Mouse (Mus musculus) liver (tissue): ENCODE results near the gene Olfr822.
"Not testable (repeated sequence)": the region's sequence is repeated elsewhere in the genome, so short reads cannot be mapped to it uniquely, and the experiment has no call there.

Experiments used
- DNase-seq: peaks from one replicate; pipeline ENCODE4 v3.0.0-alpha.2; 2020; ENCODE audit warnings: mixed read lengths

The Olfr822 gene

DNA sequence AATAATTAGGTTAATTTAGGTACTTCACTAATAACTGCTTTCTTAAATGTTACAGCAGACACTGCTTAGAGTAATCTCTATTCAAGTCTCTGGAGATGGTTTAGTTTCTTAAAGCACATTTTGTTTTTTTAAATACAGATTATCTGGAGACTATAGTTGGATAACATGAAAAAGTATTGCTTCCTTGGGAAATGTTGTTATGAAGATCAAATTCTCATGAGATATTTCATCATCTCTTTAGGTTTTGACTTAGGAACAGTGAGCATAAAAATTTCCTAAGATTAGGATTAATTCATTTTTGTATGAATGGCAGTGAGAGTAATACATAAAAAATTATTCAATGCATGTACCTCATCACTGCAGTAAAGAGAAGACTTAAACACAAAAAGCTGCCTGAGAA lies at the start of gene Olfr822:
TSS of gene Olfr822 (plus strand) at position 301 of the 400 bp plus-strand sequence.
- no peak for DNase-seq

DNA sequence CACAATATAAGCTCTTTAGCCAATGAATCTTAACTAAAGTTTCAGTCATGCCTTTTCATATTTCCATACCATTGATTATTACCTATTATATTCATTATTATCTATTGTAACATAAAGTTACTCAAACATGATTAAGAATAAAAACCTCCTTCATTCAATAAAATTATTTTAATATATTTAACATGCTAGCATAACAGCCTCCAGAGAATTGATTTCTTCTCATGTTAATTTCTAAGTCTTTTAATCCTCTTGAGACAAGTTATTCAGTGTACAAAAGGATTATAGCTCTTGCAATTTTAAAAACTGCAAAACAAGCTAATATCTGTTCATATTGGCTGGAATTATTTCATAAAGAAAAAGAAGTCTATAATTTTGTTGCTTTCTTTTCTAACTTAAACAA lies 41.0 kb upstream of the Olfr822 start, which contains the start of gene Olfr821:
TSS of gene Olfr821 (plus strand) at position 301 of the 400 bp plus-strand sequence.
- DNase-seq = no peak

DNA sequence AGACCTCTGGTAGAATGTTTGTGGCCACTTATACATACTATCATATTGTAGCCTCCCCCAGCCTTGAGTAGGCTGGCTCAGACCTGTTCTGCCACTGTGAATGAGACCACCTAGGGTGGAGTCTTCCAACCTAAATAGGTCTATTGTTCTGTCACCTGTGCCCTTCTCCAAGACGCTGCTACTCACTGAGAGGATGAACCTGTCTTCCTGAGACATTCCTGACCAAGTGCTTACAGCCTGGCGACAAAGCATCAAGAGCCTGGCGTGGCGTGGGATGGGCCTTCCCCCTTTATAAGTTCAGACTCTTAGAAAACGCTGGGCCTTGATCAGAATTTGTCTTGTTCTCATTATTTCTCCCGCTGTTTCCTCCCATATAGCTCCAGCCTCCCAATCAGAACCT lies 33.9 kb upstream of the Olfr822 start:
- DNase-seq = no peak

DNA sequence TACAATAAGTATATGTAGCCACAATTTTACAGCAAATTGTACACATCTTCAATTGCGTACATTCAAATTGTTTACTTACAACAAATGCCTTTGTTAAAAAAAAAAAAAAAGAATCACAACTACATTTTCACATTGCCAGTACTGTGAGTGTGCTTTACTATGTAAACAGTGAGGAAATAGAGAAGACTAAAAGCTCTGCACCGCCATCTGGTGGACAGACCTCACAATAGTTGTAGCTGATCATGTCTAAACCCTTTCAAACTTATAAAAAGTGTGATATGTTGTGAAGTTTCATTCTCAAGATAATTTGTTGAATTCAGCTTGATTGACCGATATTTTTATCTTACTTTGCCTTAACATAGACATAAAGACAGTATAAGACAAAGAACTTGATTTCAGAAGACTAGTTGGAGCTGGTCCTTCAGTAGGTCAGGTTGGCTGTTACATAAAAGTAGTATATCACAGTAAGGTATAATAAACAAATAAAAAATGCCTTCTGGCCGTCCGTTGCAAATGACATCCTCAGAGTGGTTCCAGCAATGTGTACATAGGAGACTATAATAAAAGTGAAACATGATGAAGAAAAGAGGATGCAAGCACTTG lies 21.9 kb downstream of the Olfr822 start:
- peak; percentile 35 for DNase-seq

DNA sequence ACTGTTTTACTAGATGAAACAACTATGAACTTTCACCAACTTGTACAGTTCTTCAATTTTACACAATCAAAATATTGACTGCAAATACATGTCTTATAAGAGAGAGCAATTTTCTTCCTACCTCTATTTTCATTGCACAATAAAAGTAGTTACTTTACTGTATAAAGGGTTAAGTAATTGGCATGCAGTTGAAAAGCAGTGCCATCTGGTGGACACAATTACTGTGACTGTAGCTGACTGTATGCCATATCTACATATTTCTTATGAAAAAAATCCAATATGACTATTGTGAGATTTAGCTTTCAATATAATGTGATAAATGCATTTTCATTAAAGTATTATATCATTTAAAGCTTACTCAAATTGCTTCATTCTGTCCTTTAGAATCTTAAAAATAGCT lies 25.1 kb downstream of the Olfr822 start:
- DNase-seq = no peak

DNA sequence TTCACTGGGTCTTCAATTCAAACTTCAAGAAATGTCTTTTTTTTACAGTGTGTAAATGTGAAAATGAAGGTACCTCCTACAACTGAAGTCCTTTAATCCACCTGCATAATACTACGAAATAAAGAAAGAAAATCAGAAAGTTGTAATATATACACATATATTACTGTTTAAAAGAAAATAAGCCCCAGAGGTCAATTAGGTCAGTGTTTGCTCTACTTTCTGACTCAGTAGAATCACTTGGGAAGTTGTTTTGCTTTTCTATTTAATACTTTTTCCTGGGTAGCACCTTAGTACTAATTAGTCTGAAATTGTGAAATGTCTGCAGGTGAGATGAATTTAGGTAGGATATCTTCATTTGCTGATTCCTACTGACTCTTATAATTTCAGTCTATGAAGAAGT lies 44.3 kb downstream of the Olfr822 start, which contains the start of gene Olfr823:
TSS of gene Olfr823 (minus strand) at position 101 of the 400 bp plus-strand sequence.
- not testable (repeated sequence) for DNase-seq

DNA sequence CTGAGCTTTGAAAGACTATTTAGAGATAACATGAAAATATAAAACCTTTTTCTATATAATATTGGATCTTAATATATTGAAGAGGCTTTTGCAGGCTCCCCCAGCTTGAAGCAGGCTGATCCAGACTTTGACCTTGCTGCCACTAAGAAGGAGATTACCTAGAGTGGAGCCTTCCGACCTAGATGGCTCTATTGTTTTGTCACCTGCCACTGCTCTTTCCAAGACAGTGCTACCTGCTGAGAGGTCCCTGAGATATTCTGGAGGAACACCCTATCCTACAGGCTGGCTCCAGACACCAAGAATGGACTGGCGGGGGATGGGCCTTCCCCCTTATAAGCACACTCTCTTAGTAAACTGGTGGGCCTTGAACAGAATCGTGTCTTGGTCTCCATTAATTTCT lies 45.0 kb downstream of the Olfr822 start:
- DNase-seq = not testable (repeated sequence)
